Mouse (Mus musculus): ENCODE data around the gene Pdzrn3. TPM values are rescaled to one million over a fixed set of nuclear protein-coding genes. Genes with fewer than 3 reads are reported as not detected.

The Pdzrn3 gene
- polyA plus RNA-seq, 1 experiment from 2014 or later, result 25.8 TPM

DNA sequence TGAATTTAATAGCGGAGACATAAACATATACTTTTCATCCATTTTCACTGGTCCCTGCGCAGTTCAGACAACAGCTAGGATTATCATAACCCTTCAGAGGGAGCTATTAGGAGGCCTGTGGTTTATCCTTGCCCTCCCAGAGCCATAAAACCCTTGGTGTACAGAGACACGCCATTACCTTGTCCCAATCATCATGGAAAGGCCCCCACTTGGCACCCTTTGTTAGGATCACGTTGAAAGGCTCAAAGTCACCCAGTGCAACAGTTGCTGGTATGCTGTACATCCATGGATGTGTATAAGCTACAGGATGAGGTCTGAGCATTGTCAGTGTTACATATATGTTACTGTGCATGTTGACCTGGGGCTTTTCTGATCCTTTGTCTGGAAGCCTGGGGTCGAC is 252.3 kb downstream of the Pdzrn3 start:
- no peak overlapping the region for H3K4me2 ChIP-seq
- no peaks in the 10 kb centered on the region for H3K27me3 ChIP-seq
- no peaks in the 10 kb centered on the region for H3K9me3 ChIP-seq
- H3K36me3 ChIP-seq, result no peaks in the 10 kb centered on the region
- no peak overlapping the region for H3K9ac ChIP-seq
- H3K4me1 ChIP-seq (replicated peaks), result no peaks in the 10 kb centered on the region
- no peak overlapping the region for H3K27ac ChIP-seq (replicated peaks)
- ATAC-seq (ENCODE audit: low FRiP score, low read depth), result no peak
- H3K4me3 ChIP-seq, result no peak overlapping the region
- WGBS, result 78% methylated on average over 5 of the region's 5 CpGs

- no peak overlapping the region for H3K4me2 ChIP-seq
- H3K9ac ChIP-seq, result no peak overlapping the region
- H3K27ac ChIP-seq (replicated peaks), result no peak overlapping the region
- H3K4me3 ChIP-seq, result no peak overlapping the region
- no peaks in the 10 kb centered on the region for H3K9me3 ChIP-seq
- 89% methylated on average over 1 of the region's 1 CpGs for WGBS
- no peaks in the 10 kb centered on the region for H3K36me3 ChIP-seq
- no peaks in the 10 kb centered on the region for H3K4me1 ChIP-seq (replicated peaks)
- no peaks in the 10 kb centered on the region for H3K27me3 ChIP-seq
- no peak for ATAC-seq (ENCODE audit: low FRiP score, low read depth)
These were observed 268.7 kb downstream of the Pdzrn3 start for GRCm38 (mm10) chr6:101108951-101109350.

DNA sequence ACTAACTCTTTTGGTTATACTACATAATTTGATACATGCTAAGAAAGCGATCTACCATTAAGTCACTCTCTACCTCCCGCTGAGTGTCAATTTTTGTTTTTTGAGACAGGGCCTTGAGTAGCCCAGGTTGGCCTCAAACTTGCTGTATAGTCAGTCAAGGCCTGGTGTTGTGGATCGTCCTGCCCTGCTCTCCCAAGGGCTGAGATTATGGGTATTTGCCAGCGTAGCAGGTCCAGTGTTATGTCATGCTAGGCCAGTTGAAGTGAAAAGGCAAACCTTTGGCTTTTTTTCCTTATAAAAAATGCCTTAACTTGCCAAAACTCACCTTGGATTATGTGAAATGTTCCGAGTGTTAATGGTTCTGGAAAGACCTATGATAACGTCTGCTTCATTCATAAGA is 274.2 kb downstream of the Pdzrn3 start:
- Histone ChIP-seq H3K9ac (no peak overlapping the region), H3K36me3 (no peaks in the 10 kb centered on the region), H3K4me1 (replicated peaks) (0 out of 2 replicates have a peak, but pooled peaks cover 6% of the 10 kb centered on the region), H3K4me3 (no peak overlapping the region), H3K27ac (replicated peaks) (no peak overlapping the region), H3K27me3 (no peaks in the 10 kb centered on the region), H3K4me2 (no peak overlapping the region), H3K9me3 (no peaks in the 10 kb centered on the region)
- WGBS, result 94% methylated on average over 6 of the region's 6 CpGs
- ATAC-seq (ENCODE audit: low FRiP score, low read depth), result no peak

DNA sequence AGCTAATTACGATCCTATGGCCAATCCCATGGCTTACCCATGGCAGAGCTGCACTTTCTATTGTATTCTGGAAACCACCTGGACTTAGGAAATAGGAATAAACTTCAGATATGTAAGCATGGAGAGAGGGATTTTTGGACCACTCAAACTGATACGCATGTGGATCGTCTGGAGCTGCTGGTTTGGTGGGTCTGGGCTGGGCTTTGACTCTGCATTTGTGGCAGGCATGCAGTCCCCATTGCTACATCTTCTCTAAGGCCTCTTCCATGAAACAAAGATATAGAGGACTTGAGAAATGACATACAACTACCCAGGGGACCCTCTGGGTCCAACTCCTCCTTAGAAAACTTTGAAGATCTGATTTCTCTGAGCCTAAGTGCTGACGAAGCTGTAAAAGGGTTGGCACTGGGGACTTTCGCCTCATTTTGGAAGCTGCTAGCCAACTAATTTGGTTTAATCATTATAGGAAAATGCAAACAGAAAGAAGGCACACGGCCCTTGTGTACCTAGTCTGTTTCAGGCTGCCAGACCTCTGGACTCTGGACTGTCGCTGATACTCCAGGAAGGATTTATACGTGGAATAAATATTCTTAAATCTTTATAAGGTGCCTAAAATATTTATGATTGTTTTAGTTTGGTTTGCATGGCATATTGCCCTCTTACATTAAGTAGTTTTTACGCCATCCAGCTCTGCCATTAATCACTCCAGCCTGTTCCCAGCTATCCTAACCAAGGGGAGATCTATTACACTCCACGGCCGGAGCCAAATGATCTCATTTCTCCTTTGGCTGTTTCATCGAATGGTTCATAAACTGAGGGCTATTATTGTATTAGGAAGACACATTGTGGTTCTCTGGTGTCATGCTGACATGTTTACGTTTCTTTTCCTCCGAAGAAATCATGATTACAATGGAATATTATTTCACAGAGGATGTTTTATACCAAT is 275.7 kb downstream of the Pdzrn3 start:
- Histone ChIP-seq H3K27ac (replicated peaks) (no peak overlapping the region), H3K4me1 (replicated peaks) (0 out of 2 replicates have a peak, but pooled peaks cover 6% of the 10 kb centered on the region), H3K4me3 (no peak overlapping the region), H3K4me2 (no peak overlapping the region), H3K36me3 (no peaks in the 10 kb centered on the region), H3K9ac (no peak overlapping the region), H3K27me3 (no peaks in the 10 kb centered on the region), H3K9me3 (no peaks in the 10 kb centered on the region)
- 58% methylated on average over 14 of the region's 14 CpGs for WGBS
- ATAC-seq (ENCODE audit: low FRiP score, low read depth), result no peak

Data from hindbrain, embryonic 15.5 days (tissue).